Mouse (Mus musculus): ENCODE measurements around the gene Pygl.

The Pygl gene

DNA sequence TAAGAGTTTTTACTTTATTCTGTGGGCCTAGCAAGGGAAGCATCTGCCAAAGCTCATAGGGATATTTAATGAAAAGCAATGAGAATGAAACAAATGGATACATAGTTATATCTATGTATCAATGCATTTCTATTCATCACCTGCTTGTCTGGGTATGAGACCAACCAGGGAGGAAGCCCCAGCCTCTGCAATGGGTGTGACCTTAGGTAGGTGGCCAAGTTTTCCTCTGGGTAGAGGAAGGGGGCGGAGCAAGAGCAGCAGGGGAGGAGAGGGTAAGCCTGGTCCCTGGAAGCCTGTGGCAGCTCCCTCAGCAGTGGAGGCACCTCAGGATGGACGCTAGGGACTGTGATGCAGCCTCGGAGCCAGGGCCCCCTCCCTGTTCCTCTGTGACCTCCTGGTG, 77.4 kb downstream of the Pygl start, which contains the start of gene Abhd12b:
Gene Abhd12b (plus strand): TSS at position 301 of the 400 bp plus-strand sequence.
- DNase-seq = no peak

DNA sequence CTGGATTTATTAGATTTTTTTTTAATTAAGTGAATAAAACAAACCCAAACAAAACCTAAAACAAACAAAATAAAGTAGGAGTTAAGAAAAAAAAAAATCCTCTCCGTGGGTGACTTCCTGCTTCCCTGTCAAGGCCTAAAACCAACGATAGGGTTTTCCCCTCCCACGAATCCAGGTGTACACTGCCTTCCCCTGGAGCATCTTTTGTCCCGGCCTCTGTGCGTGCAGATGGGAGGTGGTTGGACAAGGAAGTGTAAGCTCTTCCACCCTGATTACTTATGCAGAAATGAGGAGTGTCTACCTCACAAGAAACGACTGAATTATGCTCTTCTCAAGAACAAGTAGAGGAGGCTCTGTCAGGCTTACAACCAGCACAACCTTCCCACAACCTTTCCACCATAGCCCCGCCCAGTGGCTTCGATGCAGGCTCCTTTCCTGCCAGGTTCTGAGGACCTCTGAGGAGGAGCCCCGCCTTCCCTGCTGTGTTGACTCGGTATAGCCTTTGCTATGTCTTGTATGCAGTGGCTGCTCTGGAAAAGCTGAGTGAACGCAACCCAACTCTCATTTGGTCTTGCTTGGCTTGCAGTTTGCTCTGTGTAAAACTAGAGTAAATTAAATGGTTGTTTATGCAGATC, 82.5 kb downstream of the Pygl start:
- DNase-seq = no peak

DNA sequence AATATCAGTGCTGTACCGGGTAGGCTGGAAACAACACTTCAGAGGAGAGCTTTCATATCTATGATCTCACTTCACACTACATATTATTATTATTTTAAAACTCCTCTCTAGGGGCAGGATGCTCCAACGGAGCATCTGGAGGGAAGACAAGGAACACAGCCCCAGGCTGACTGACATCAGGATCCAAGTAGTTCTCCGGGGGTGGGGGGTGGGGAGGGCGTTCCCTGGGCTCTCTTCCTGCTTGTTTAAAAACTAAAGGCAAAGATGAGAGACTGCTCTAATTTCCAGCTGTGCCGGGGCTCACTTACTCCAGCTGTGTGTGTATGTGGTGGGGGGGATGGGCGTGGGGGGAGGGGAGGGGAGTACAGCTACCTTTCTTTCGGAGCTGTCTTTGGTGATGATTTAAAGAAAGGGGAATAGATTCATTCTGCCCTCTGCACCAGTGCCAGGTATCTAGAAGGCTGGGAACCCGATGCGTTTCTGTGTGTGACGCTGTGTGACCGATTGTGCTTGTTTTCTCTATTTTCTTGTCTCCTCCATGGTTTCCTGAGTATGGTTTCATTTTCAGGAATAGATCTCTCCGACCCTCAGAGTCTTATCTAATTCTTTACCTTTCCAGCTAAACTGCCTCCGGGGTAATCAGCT, 83.2 kb downstream of the Pygl start:
- no peak for DNase-seq

DNA sequence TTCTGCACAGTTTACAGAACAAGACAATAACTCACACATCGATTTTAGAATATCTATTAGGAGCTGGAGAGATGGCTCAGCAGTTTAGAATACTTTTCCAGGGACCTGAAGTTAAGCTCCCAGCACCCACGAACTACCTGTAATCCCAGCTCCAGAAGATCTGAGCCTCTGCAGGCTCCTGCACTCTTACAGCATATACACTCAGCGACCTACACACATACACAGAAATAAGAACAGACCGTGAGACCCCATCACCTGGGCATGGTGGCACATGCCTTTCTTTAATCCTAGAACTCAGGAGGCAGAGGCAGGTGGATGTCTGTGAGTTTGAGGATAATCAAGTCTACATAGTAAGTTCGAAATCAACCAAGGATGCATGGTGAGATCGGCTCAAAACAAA, 85.7 kb downstream of the Pygl start:
- no peak for DNase-seq

DNA sequence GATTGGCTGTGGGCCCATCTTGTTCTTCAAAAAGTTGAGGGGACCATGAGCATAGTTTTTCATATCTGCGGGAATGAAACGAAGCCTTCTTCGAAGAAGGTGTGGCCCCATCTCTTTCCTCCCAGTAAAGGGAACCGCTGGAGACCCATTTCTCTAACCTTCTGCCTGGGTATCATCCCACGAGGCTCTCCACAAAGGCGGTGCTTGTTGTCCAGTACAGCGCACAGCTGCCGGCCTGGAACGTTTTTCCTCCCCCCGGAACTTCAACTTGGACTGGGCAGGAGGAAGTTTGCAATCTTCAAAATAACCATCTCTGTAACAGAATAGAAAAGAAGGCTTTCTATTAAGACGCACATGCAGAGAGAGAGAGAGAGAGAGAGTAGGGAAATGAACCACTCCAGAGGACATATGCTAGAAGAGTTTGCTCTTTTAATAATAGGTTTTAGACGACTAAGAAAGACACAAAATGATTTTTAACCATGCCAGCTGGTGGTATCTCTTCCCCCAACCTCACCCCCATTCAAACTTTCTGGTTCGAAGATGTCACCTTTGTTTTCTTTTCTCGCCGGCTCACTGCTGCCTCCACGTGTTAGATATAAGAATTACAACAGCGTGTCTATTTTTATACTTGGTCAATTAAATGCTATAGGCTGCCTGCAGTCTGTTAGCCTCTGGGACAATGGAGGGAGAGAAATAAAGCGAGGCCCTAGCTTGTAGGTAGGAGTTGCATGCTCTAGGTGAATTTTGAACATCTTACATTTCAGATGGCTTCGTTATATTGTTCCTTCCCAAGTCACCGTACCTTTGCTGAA, 86.4 kb downstream of the Pygl start:
- peak; percentile 52 for DNase-seq

DNA sequence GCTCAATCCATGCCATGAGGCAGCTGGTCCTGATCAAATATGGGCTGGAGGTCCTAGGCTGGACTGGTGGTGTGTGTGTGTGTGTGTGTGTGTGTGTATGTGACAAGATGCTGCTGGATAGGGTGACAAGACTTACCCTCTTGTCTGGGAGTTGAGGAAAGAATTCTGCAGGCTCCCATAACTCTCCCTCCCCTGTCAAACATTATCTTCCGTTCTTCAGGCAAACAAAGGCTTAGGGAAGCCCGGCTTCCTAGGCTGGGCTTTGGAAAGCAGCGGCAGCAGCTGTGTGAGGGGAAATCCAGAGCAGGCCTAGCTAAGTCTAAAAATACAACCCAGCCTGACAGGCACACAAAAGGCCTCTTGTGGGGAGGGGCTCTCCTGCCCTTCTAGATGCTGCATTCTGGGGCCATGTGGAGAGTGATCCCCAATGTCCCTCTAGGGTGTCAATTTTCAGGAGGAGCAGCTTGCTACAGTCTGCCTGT, 87.1 kb downstream of the Pygl start:
- peak; percentile 27 for DNase-seq

DNA sequence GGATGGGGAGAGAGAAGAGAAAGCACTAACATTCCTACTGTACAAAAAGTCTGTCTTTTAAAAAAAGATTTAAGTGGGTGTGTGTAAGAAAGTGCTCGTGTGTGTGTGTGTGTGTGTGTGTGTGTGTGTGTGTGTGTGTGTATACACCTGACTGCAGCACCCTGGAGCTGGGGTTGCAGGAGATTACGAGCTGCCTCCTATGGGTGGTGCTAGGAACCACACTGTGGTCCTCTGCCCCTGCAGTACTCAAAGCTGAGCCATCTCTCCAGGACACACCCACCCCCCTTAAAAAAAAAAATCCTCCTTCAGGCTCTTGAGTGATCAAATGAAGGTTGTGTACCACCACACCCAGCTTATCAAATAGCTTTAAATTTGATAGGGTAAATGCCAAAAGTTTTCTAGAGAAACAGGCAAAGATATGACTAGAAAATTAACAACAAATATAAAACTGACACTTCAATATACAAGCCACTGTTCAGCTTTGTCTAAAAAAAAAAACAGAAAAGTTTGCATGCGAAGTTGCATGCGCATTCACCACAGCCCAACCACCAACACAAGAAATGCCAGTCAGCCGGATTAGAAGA, 90.2 kb downstream of the Pygl start:
- DNase-seq = no peak

All from kidney, adult 18-20 months (tissue).